Mouse (Mus musculus): Measurements from ENCODE around the gene Kansl3. TPM values are rescaled to one million over a fixed set of nuclear protein-coding genes. Genes with fewer than 3 reads are reported as not detected.

Gene Kansl3
- polyA plus RNA-seq, 1 experiment from 2014 or later, result 10.9 TPM

GRCm38 (mm10) chr1:36356955-36357695 lies 11.9 kb downstream of the Kansl3 start:
- ATAC-seq (ENCODE audit: low read depth), result peak; percentile 60; the same call in 1 of the 2 replicates
- Histone ChIP-seq H3K27ac (peak overlapping the region; percentile 31; the same call in 1 of the 2 replicates), H3K27me3 (no peaks in the 10 kb centered on the region), H3K4me1 (replicated peaks) (peaks cover 9% of the 10 kb centered on the region), H3K9me3 (replicated peaks) (no peaks in the 10 kb centered on the region), H3K36me3 (peaks cover 74% of the 10 kb centered on the region), H3K4me2 (no peak overlapping the region), H3K4me3 (replicated peaks) (no peak overlapping the region), H3K9ac (no peak overlapping the region)
- no peak for DNase-seq
- WGBS (ENCODE audit: insufficient replicate concordance), result 81% methylated on average over 5 of the region's 5 CpGs

- WGBS (ENCODE audit: insufficient replicate concordance), result 83% methylated on average over 4 of the region's 4 CpGs
- H3K27ac ChIP-seq, result no peak overlapping the region
Measured at GRCm38 (mm10) chr1:36352351-36352750, 16.6 kb downstream of the Kansl3 start.

GRCm38 (mm10) chr1:36342547-36342946 lies 26.4 kb downstream of the Kansl3 start:
- Histone ChIP-seq H3K36me3 (peaks cover 98% of the 10 kb centered on the region), H3K9me3 (replicated peaks) (no peaks in the 10 kb centered on the region), H3K27ac (no peak overlapping the region), H3K4me2 (no peak overlapping the region), H3K4me3 (replicated peaks) (no peak overlapping the region), H3K4me1 (replicated peaks) (no peaks in the 10 kb centered on the region), H3K9ac (no peak overlapping the region), H3K27me3 (no peaks in the 10 kb centered on the region)
- DNase-seq (no peak), ATAC-seq (ENCODE audit: low read depth) (no peak)
- WGBS (ENCODE audit: insufficient replicate concordance), result 81% methylated on average over 6 of the region's 6 CpGs

More at GRCm38 (mm10) chr1:36352351-36352750, 16.6 kb downstream of the Kansl3 start:
- H3K4me3 ChIP-seq (replicated peaks), result no peak overlapping the region
- no peak for DNase-seq
- no peaks in the 10 kb centered on the region for H3K9me3 ChIP-seq (replicated peaks)
- peaks cover 5% of the 10 kb centered on the region; the same call in 1 of the 2 replicates for H3K4me1 ChIP-seq (replicated peaks)
- no peak overlapping the region for H3K4me2 ChIP-seq
- no peak; the same call in 1 of the 2 replicates for ATAC-seq (ENCODE audit: low read depth)
- H3K36me3 ChIP-seq, result peaks cover 95% of the 10 kb centered on the region
- no peak overlapping the region for H3K9ac ChIP-seq
- no peaks in the 10 kb centered on the region for H3K27me3 ChIP-seq

DNA sequence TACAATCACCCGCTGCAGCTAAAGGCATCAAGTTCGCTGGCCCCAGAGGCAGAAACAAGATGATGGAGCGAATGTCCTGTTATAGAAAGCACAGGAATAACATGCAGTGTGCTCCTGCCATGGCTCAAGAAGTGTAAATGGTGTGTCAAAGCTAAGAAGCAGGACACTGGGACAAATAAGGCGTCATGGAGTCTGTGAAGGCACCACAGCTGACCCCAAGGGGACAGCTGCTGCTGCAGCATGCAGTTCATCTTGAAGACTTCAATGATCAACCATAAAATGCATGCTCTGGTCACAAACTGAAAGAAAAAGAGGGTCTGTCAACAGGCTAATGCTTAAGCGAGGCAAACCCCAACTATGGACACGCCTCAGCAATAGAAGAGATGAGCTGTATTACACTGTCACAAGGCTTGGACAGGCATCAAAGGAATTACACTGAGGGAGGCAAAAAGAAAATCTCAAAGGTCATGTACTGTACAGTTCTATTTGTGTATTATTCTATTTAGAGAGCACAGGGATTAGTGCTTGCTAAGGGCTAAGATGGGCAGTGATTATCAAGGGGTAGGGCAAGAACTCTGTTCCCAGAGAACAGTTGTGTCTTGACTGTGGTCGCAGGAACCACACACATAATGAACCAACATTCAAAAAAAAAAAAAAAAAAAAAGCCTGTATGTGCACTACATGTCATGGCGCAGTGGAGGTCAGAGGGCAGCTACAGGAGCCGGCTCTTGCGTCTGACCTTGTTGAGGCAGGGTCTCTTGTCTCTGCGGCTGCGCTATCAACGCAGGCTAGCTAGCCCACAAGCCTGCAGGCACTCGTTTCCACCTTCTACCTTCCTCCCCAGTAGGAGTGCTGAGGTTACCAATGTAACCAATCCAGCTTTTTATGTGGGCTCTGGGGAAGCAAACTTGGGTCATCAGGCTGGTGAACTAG lies 35.8 kb downstream of the Kansl3 start:
- DNase-seq (no peak), ATAC-seq (ENCODE audit: low read depth) (0 out of 2 replicates have a peak, but pooled peaks have one; percentile 36)
- Histone ChIP-seq H3K9ac (no peak overlapping the region), H3K27ac (no peak overlapping the region), H3K4me2 (no peak overlapping the region), H3K4me3 (replicated peaks) (no peak overlapping the region), H3K36me3 (peaks cover 42% of the 10 kb centered on the region), H3K9me3 (replicated peaks) (no peaks in the 10 kb centered on the region), H3K27me3 (no peaks in the 10 kb centered on the region), H3K4me1 (replicated peaks) (no peaks in the 10 kb centered on the region)
- WGBS (ENCODE audit: insufficient replicate concordance), result 77% methylated on average over 14 of the region's 14 CpGs

GRCm38 (mm10) chr1:36331743-36332142 lies 37.2 kb downstream of the Kansl3 start:
- H3K27ac ChIP-seq, result no peak overlapping the region
- peaks cover 28% of the 10 kb centered on the region for H3K36me3 ChIP-seq
- DNase-seq, result no peak
- H3K4me3 ChIP-seq (replicated peaks), result no peak overlapping the region
- H3K4me2 ChIP-seq, result no peak overlapping the region
- ATAC-seq (ENCODE audit: low read depth), result no peak
- no peaks in the 10 kb centered on the region for H3K27me3 ChIP-seq
- WGBS (ENCODE audit: insufficient replicate concordance), result 67% methylated on average over 6 of the region's 6 CpGs
- H3K4me1 ChIP-seq (replicated peaks), result no peaks in the 10 kb centered on the region
- H3K9me3 ChIP-seq (replicated peaks), result no peaks in the 10 kb centered on the region
- H3K9ac ChIP-seq, result no peak overlapping the region

DNA sequence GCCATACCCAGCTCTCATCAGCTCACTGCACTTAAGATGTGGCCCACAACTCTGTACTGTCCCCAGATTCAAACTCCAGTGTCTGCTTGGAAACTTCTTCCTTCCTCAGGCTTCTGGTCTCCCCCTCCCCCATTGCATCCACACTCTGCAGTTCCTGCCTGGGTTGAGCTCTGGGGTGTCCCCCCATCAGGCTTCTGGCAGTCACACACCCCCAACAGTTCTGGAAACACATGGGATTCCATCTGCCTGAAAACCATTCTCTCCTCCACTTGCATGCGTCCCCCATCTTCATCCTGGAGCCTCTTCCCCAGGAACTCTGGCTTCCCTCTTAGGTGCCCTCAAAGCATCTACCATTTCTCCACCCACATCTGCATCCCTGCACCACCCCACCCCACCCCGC lies 42.2 kb downstream of the Kansl3 start:
- no peak for ATAC-seq (ENCODE audit: low read depth)

DNA sequence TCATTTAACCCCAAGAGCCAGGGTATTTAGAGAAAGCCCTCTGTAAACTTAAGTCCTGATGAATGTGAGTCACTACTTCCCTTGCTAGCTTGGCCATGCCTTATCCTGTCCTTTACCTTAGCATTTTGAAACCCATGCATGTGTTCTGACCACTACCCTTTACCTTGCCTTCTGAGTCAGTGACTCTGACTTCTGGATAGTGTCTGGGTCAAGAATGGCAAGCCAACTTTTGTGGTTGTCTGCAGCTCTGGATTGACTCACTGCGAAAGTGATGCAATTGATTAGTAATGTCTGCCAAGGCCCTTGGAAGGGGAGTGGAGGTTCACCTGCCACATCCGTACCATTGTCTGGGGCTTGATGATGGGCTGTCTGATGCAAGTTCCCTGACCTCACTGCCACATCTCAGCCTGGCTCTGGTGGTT lies 43.1 kb downstream of the Kansl3 start:
- H3K27me3 ChIP-seq, result no peaks in the 10 kb centered on the region
- no peak for ATAC-seq (ENCODE audit: low read depth)
- 85% methylated on average over 2 of the region's 2 CpGs for WGBS (ENCODE audit: insufficient replicate concordance)

More for the DNA sequence above, 42.2 kb downstream of the Kansl3 start:
- Histone ChIP-seq H3K4me2 (no peak overlapping the region), H3K9me3 (replicated peaks) (no peaks in the 10 kb centered on the region), H3K9ac (no peak overlapping the region), H3K27ac (no peak overlapping the region), H3K4me3 (replicated peaks) (no peak overlapping the region), H3K36me3 (peaks cover 4% of the 10 kb centered on the region; the same call in 1 of the 2 replicates), H3K4me1 (replicated peaks) (no peaks in the 10 kb centered on the region), H3K27me3 (no peaks in the 10 kb centered on the region)
- WGBS (ENCODE audit: insufficient replicate concordance), result 77% methylated on average over 2 of the region's 2 CpGs
- no peak for DNase-seq

DNA sequence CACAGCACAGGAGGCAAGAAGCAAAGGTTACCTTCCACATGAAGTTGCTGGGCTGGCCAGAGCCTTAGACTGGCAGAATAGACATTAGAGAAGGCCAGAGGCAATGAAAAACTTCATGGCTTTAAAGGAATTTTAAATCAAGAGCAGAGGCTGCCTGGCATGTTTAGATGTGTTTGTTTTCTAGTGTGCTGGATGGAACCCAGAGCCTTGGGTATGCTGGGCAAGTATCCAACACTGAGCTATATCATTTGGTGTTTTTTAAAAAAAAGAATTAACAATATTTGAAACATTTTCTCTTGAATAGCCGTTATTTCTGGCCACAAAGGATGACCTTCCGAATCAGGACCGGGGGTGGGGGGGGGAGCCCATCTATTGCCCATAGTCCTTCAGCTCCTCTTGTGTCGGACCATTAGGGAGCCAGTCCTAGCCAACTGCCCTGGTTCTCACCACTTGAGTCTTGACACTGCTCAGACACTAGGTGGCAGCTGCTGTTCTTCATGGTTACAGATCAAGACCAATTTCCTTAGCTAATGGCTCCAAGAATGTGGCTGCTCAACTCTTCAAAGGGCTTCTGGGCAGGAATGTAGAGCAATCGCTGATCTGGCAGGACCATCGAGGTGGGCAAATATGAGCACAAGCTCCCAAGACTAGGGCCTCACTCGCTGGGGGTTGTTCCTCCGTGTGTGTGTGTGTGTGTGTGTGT lies 45.1 kb downstream of the Kansl3 start:
- DNase-seq, result no peak
- Histone ChIP-seq H3K9ac (no peak overlapping the region), H3K36me3 (no peaks in the 10 kb centered on the region), H3K27me3 (no peaks in the 10 kb centered on the region), H3K4me2 (no peak overlapping the region), H3K4me3 (replicated peaks) (no peak overlapping the region), H3K4me1 (replicated peaks) (no peaks in the 10 kb centered on the region), H3K9me3 (replicated peaks) (no peaks in the 10 kb centered on the region), H3K27ac (no peak overlapping the region)
- no peak for ATAC-seq (ENCODE audit: low read depth)
- WGBS (ENCODE audit: insufficient replicate concordance), result 31% methylated on average over 8 of the region's 8 CpGs

More for the DNA sequence above, 43.1 kb downstream of the Kansl3 start:
- Histone ChIP-seq H3K4me3 (replicated peaks) (no peak overlapping the region), H3K9me3 (replicated peaks) (no peaks in the 10 kb centered on the region), H3K4me2 (no peak overlapping the region), H3K36me3 (peaks cover 4% of the 10 kb centered on the region; the same call in 1 of the 2 replicates), H3K9ac (no peak overlapping the region), H3K4me1 (replicated peaks) (no peaks in the 10 kb centered on the region), H3K27ac (no peak overlapping the region)
- no peak for DNase-seq

GRCm38 (mm10) chr1:36323076-36323475 lies 45.9 kb downstream of the Kansl3 start:
- ATAC-seq (ENCODE audit: low read depth) (no peak), DNase-seq (no peak)
- H3K4me2 ChIP-seq, result no peak overlapping the region
- no peaks in the 10 kb centered on the region for H3K9me3 ChIP-seq (replicated peaks)
- H3K36me3 ChIP-seq, result no peaks in the 10 kb centered on the region
- no peaks in the 10 kb centered on the region for H3K4me1 ChIP-seq (replicated peaks)
- no peak overlapping the region for H3K27ac ChIP-seq
- no peak overlapping the region for H3K4me3 ChIP-seq (replicated peaks)
- 62% methylated on average over 9 of the region's 9 CpGs for WGBS (ENCODE audit: insufficient replicate concordance)
- H3K27me3 ChIP-seq, result no peaks in the 10 kb centered on the region
- H3K9ac ChIP-seq, result no peak overlapping the region

DNA sequence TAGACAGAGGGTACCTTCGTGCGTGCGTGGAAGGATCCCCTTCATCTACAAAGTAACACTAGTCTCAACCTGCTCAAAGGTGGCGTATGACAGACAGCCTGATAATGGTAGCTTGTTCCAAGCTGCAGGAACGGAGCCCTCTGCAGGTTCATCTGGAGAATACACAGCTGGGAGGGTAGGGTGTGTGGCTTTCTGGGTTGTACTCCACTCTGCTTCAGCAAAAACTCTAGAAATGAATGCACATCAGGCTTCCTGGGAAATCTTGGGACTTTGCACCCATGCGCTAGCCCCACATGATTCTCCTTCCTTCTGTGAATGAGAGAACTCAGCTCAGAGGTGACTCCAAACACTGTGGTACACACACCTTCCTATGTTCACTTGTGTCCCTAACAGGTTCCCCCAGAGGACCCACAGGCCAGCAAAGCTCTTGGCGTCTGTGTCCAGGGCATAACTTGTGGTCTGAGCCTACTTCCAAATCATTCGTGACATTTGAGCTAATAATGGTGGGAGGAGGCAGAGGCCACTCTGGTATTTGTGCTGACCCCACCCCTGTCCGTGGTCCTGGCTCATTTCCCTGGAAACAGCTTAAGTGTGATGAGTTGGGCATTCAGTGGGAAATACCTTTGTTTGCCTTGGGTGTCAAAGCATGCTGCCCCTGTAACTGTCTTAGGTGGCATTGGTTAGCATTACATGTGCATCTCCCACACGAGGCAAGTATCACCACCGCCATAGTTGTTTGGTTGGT lies 47.0 kb downstream of the Kansl3 start:
- H3K9me3 ChIP-seq (replicated peaks), result no peaks in the 10 kb centered on the region
- H3K4me1 ChIP-seq (replicated peaks), result no peaks in the 10 kb centered on the region
- H3K27me3 ChIP-seq, result no peaks in the 10 kb centered on the region
- no peak overlapping the region for H3K27ac ChIP-seq
- ATAC-seq (ENCODE audit: low read depth) (no peak), DNase-seq (no peak)
- no peaks in the 10 kb centered on the region for H3K36me3 ChIP-seq
- no peak overlapping the region for H3K4me3 ChIP-seq (replicated peaks)
- H3K9ac ChIP-seq, result no peak overlapping the region
- H3K4me2 ChIP-seq, result no peak overlapping the region
- 61% methylated on average over 11 of the region's 11 CpGs for WGBS (ENCODE audit: insufficient replicate concordance)
